Mouse (Mus musculus) kidney, postnatal 25 days (tissue): ENCODE data around the gene Krtcap3.
"Not testable (repeated sequence)": the region's sequence is repeated elsewhere in the genome, so short reads cannot be mapped to it uniquely, and the experiment has no call there.

Experiments used
- DNase-seq, 2 experiments: peaks; one replicate each; pipeline ENCODE4 v3.0.0; 2021; ENCODE audit warnings: mixed read lengths in 2 of 2

Gene Krtcap3

GRCm38 (mm10) chr5:31251541-31252101 lies at the start of gene Krtcap3:
Gene Krtcap3 (plus strand): TSS chr5:31251691.
- peak; percentile 73 to 89 for DNase-seq

DNA sequence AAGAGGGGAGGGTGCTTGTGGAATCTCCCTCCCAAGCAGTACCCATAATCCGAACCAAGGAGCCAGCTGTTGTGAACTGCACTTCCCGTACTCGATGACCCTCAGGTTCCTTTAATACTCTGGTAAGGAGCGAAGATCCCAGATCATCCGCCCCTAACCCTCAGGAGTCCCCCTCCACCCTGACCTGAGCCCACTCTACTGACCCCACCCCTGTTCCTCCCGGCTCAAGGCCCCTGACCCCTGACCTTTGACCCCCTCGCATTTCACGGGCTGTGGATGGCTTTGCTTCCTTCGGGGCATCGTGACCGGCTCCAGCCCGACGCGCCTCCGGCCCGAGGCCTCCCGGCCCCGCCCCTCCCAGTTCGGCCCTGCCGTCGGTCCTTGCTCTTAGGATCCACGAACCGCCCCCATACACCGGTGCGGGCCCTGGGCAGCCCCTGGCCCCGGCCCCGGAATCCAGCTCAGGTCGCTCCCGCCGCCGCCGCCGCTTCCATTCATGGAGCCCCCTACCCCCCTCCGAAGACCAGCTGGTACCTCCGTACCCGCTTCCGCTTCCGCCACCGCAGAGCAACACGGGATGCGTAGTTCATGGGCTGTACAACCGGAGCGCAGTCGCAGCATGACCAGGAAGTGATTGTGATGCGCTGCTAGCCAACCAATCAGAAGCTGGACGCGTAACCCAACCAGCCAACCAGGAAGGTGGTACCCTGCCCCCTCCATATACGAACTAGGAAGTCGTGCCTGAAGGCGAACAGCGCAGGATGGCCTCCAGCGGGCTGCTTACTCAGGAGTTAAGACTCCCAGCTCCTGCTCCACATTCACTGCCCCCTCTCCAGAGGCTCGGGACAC lies 49.5 kb upstream of the Krtcap3 start, which contains the start of gene Zfp513:
Gene Zfp513 (minus strand): TSS at position 562 of the 849 bp plus-strand sequence.
- DNase-seq: peak; percentile 97 to 99

GRCm38 (mm10) chr5:31202933-31203332 lies 48.6 kb upstream of the Krtcap3 start:
- no peak for DNase-seq

- DNase-seq: no peak
Measured at GRCm38 (mm10) chr5:31203866-31204265, 47.6 kb upstream of the Krtcap3 start.

GRCm38 (mm10) chr5:31204421-31204820 lies 47.1 kb upstream of the Krtcap3 start:
- DNase-seq: no peak

GRCm38 (mm10) chr5:31216554-31216953 lies 34.9 kb upstream of the Krtcap3 start:
- DNase-seq: not testable (repeated sequence)

DNA sequence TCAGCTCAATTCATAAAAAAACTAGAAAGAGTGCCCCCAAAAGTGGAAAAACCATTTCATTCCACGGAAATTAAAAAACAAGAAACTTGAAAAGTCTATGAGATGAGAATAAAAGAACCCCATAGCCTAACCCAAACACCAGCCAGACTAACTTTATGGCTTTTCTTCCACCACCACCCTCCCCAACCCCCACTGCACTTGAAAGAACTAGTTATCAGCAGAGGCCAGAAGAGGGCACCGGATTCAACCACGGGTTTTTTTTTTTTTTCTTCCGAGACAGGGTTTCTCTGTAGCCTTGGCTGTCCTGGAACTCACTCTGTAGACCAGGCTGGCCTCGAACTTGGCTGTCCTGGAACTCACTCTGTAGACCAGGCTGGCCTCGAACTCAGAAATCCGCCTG lies 33.2 kb upstream of the Krtcap3 start:
- DNase-seq: no peak

DNA sequence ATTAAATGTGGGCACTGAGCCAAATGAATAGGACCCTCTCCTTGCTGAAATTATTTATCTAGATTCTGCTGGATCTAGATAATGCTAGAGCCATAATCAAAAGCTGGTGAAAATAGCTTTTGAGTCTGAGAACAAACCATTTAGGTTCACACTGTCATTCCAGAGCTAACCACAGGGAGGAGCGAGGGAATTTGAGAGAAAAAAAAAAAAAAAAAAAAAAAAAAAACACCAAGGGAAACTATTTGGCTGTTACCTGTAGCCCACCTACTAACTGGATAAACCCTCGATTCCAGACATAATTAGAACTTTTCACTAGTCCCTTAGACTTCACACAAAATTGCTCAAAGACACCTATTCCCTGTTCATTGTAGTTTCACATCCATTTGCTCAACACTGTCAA lies 32.4 kb upstream of the Krtcap3 start:
- DNase-seq: peak in 1 of 2 experiments; percentile 49

GRCm38 (mm10) chr5:31219474-31219873 lies 32.0 kb upstream of the Krtcap3 start:
- no peak for DNase-seq

DNA sequence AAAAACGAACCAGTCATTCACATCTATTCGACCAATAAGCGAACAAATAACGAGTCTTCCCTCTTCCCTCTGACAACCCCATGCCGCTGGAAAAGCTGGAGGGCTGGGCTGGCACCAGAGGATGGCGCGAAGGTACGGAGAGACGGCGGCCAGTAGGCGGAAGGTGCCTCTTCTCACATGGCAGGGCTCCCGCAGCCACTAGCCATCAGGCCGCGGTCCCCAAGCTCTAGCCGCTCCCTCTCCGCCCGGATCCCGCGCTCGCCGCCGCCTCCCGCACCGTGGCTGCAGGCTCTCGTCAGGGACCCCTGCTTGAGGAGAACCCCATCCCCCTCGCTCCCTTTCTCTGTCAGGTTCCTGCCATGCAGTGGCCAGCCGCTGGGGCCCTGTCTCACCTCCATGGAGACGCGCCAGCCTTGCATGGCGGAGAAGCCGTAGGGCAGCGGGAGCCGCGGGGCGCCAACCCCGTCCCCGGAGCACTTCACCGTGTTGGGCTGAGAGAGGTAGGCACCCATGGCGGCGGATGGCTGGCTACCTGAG lies 31.5 kb upstream of the Krtcap3 start:
- DNase-seq: peak; percentile 43 to 68

DNA sequence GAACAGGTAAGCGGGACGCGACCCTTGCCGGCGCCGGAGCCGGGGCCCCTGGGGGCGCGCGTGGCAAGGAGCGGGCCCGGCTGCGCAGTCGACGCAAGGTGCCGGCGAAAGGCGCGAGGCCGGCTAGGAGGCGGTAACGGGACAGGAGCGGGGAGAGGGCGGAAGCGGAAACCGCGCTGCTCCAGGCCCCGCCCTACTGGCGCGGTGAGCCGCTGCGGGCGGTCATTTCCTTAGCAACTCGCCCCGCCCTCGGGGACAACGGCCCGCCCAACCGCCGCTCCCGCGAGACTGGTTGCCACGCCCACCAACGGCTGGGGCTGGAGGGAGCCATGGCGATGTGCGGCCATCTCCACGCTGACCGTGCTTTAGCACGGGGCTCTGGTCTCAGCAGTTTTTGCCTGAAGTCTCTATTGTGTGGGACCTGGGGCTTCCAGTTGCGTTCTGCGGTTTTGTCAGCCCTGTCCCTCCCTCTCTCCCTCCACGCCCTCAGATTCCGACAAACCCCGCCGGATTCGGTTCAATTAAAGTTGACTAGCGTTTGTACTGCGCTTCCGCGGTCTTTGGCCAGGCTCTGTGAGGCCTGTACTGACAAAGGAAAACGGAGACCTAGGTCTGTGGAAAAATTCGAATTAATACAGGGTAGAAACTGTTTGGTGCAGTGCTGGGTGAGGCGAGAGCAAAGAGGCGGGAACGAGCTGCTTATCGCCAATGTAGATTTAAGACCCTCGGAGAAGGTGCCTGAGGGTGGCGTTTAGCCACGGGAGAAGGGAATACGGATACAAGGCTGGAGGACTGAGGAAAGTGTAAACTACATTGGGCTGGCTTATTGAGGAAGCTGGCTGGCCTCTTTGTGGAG lies 30.8 kb upstream of the Krtcap3 start, which contains the start of gene Ppm1g:
Gene Ppm1g (minus strand): TSS at position 240 of the 856 bp plus-strand sequence.
- DNase-seq: peak; percentile 98

- peak; percentile 50 to 63 for DNase-seq
Measured at GRCm38 (mm10) chr5:31221304-31221945, 30.1 kb upstream of the Krtcap3 start.

- DNase-seq: peak in 1 of 2 experiments; percentile 38
Measured at GRCm38 (mm10) chr5:31222696-31223095, 28.8 kb upstream of the Krtcap3 start.

GRCm38 (mm10) chr5:31226641-31227040 lies 24.9 kb upstream of the Krtcap3 start:
- no peak for DNase-seq

- peak; percentile 98 to 99 for DNase-seq
Measured at GRCm38 (mm10) chr5:31240637-31241521, 10.6 kb upstream of the Krtcap3 start, which contains the start of the genes Nrbp1 and Gm9970. Gene Nrbp1 (plus strand): TSS chr5:31240864. Gene Gm9970 (minus strand): TSS chr5:31241232.

GRCm38 (mm10) chr5:31241522-31242034 lies 9.9 kb upstream of the Krtcap3 start:
- DNase-seq: no peak

- no peak for DNase-seq
Measured at GRCm38 (mm10) chr5:31242191-31242590, 9.3 kb upstream of the Krtcap3 start.

DNA sequence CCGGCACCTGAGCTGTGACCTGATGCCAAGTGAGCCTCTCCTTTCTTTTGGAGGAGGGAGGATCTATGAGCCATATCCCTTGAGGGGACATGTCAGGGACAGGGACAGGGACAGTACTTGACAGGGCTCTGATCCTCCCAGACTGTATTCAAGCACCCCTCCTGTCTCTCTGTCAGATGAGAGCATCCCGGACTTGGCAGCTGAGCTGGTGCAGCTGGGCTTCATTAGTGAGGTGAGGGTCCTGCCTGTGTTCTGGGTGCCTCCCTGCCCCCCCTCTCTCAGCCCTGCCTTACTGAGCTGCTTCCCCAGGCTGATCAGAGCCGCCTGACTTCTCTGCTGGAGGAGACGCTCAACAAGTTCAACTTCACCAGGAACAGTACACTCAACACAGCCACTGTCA lies 775 bp upstream of the Krtcap3 start:
- no peak for DNase-seq

- peak in 1 of 2 experiments; percentile 36 for DNase-seq
Measured at GRCm38 (mm10) chr5:31252151-31252550, 660 bp downstream of the Krtcap3 start.

DNA sequence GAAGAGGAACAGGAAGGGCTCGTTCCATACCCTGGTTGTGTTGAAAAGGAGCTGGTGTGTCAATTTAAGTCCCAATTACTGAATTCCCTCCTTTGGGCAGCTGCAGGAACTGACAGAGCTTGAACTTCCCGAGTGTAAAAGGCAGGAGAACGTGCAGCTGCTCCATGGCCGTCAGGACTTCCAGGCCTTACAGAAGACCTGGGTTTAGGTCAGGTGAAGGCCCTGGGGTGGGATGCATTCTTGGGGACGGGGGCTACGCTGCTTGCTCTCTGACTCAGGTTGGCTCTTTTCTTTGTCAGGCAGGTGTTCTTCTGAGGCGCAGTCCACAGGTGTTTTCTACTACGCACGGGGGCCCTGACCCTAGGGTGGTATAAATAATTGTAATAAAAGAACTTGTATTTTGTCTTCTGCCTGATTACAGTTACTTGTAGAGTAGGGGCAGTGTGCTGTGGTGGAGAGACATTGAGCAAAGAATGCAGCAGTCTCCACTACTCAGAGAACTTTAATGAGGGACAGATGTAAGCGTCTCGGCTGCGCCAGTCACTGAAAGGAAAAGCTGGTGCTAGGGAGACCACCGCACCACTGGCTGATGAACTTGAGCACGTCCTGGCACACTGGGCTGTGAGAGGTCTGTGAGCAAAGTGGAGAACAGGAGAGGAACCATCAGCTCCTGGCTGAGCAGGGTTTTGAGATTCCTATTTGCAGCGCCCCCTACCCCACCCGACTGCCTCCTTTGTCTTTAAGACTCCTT lies 1.5 kb downstream of the Krtcap3 start:
- no peak for DNase-seq
